Mouse (Mus musculus) heart, adult 8-10 months (tissue): ENCODE measurements around the gene Cpm. TPM values are rescaled to one million over a fixed set of nuclear protein-coding genes. Genes with fewer than 3 reads are reported as not detected.

ENCODE experiments used
- total RNA-seq, 4 experiments: library from RNA; stranded (reverse); gene quantifications; 2 replicates each; pipeline ENCODE4 v1.2.4; 2022

Gene Cpm
- total RNA-seq, 4 experiments from 2014 or later, result 2.8 to 3.8 (median 3.4) TPM

Other genes with a start within 250 kb of the Cpm start
- gene Cpsf6, start 249.5 kb upstream of the Cpm start, total RNA-seq, result 10 to 100 TPM; 27.3 to 31.2 (median 30.1) TPM
- 10 to 100 TPM; 47.6 to 55.1 (median 50.9) TPM for gene Mdm2, start 81.3 kb downstream of the Cpm start, total RNA-seq
- gene Slc35e3, start 116.9 kb downstream of the Cpm start, total RNA-seq, result 1 to 10 TPM; 7.7 to 9.3 (median 7.8) TPM
- gene Nup107, start 163.2 kb downstream of the Cpm start, total RNA-seq, result 1 to 10 TPM; 7.0 to 8.4 (median 7.8) TPM
- gene Rap1b, start 216.5 kb downstream of the Cpm start, total RNA-seq, result 10 to 100 TPM; 38.8 to 47.5 (median 44.8) TPM